Mouse (Mus musculus) gastrocnemius, postnatal 4 days (tissue): ENCODE measurements around the gene Sbf2. TPM values are rescaled to one million over a fixed set of nuclear protein-coding genes. Genes with fewer than 3 reads are reported as not detected.

ENCODE experiments used
- DNase-seq, 2 experiments: peaks; one replicate each; pipeline ENCODE4 v3.0.0; 2021 to 2022; ENCODE audit warnings: low spot score in 2 of 2, mixed read lengths in 2 of 2
- total RNA-seq, 2 experiments: library from RNA; stranded (reverse); gene quantifications; 2 replicates each; pipeline ENCODE4 v1.2.3; 2021

The Sbf2 gene
- total RNA-seq, 2 experiments from 2014 or later, result 50.2 to 55.3 TPM

- DNase-seq, result no peak
Observed at GRCm38 (mm10) chr7:110283484-110284275, 331.0 kb downstream of the Sbf2 start.

DNA sequence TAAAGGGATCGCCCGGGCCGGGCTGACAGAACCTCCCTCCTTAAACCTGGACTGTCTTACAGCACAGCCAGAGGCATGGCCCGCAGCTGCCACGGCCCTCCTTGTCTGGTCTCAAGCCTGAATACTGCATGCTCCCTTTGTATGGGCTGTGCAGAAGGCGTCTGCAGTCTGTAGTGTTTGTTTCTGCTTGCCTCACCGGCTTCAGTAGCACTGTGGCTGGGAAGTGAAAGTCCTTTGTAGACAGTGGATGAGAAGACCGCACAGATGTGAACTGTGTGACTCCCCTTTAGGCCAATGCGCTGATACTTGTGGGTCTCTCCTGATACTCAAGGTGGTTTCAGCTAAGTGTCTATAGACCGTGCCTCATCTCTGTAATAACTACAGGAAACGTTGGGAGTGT lies 331.9 kb downstream of the Sbf2 start:
- DNase-seq, result no peak

DNA sequence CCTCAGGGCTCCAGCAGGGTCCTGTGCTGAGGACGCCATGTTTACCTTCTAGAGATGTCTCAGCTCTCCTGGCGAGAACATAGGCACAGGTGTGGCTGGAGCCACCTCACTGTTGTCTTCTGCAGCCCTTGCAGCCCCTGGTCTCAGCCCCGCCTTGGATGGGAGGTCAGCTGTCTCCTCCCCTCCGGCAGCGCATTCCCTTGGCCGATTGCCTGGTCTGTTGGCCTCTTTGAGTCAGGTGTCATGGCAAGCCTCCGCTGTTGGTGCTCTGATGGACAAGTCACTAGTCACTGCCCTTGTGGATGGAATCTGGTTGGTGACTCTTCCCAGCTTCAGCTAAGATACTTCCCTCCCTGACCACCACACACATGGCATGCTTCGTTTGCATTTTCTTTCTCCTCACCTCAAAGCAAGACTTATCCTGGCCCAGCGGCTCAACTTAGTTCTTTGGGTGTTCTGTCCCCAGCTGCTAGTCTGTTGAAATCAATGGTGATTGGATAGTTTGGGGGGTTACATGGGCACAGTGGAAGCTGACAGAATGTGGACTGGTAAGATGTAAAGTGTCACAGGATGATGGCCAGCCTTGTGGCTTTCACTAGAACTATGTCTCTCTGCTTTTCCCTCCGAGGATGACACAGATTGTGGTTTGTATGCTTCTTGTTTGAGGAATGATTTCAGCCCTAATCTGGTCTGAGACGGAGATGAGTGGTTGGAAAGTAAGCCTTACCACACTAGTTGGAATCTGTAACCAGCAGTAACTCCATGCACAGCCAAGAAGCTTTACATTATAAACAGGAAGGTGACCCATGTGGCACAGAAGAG lies 333.1 kb downstream of the Sbf2 start:
- DNase-seq, result no peak

GRCm38 (mm10) chr7:110279183-110279582 lies 335.5 kb downstream of the Sbf2 start:
- no peak for DNase-seq

GRCm38 (mm10) chr7:110277734-110278245 lies 336.9 kb downstream of the Sbf2 start:
- no peak for DNase-seq

DNA sequence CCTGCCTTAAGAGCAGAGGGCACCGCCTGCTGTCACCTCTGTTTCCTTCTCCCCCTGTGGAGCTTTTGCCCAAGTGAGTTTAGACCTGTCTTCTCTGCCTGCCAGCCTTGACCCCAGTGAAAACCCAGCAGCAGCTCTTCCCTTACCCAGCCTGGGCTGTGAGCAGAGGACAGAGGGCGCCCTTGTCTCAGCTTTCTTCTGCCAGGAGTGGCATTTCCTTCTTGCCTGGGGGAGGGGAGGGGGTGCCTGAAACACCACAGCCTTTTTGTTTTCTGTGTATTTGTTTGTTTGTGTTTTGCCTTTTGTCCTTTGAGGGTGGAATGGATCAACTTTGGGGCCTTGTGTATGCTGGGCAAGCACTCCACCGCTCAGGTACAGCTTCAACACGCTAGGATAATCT lies 342.3 kb downstream of the Sbf2 start:
- DNase-seq, result no peak

- no peak for DNase-seq
Observed at GRCm38 (mm10) chr7:110271814-110272213, 342.9 kb downstream of the Sbf2 start.

DNA sequence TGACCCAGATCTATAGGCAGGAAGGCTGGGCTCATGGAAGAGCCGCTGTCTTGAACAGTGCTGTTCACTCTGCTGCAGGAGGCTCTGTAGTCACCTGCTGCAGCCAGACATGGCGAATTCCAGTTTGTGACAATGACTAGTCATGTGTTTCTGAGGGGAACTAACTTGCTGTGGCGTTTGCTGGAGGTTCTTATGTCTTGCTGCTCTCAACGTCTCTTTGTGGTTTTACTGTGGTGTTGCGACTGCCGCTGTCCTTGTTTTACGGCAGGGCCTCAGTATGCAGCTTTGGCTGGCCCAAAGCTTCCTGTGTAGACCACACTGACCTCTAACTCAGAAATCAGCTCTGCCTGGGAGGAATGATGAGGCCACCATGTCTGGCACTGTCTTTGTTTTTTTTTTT lies 344.3 kb downstream of the Sbf2 start:
- DNase-seq, result no peak

DNA sequence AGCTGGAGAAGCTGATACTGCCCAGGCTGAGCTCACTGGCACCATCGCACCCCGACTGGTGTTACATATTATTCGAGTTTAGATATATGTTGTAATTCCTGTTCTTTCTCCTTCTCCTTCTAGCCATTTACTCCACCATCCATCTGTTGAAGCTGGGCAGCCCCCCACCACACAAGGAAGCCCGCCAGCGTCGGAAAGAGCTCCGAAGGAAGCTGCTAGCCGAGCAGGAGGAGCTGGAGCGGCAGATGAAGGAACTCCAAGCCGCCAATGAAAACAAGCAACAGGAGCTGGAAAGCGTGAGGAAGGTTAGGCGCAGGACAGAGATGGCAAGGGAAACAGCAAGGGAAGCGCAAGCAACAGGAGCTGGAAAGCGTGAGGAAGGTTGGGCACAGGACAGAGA lies 344.9 kb downstream of the Sbf2 start:
- DNase-seq, result no peak

DNA sequence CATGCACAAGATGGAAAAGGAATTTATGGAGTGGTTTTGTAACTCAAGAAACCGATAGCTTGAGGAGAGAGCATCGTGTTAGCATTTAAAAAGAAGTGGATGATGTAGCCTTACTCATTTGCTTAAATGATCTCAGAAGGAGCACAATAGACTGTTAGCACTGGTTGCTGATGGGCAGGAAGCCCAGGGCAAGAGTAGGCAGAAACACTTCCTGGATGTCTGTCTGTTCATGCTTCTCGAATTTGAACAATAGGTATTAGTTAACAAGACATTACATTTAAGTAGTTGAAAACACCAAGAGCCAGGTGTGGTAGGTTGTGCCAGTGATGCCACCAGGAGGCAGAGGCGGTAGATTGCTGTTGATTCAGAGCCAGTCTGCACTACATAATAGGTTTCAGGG lies 346.2 kb downstream of the Sbf2 start:
- no peak for DNase-seq

DNA sequence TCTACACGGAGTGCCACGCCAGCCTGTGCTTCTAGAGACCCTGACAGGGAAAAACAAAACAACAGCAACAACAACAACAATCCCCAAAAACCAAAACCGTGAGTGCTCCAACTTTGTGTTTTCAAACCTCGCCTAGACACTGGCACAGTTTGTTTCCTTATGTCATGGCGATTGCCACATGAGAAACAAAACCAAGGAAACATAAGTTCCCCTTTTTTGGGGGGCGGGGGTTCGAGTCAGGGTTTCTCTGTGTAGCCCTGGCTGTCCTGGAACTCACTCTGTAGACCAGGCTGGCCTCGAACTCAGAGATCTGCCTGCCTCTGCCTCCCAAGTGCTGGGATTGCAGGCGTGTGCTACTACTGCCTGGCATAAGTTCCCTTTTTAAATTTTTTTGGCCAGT lies 346.7 kb downstream of the Sbf2 start:
- DNase-seq, result no peak

- DNase-seq, result no peak
Observed at GRCm38 (mm10) chr7:110267014-110267413, 347.7 kb downstream of the Sbf2 start.

DNA sequence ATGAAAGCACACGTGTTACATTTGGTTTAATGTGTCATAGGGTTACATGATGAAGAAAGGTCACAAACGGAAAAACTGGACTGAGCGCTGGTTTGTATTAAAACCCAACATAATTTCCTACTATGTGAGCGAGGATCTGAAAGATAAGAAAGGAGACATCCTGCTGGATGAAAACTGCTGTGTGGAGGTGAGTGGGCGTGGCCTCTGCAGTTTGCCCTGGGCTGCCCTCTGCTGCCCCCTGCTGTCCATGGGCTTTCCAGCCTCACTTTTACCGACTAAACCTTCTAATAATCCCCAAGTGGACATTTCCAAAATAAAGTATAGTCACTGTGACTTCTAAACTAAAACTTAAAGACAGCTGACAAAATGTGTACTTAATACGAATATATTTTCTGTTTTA lies 348.9 kb downstream of the Sbf2 start:
- DNase-seq, result peak; percentile 76 to 89

GRCm38 (mm10) chr7:110263474-110263873 lies 351.2 kb downstream of the Sbf2 start:
- DNase-seq, result no peak

DNA sequence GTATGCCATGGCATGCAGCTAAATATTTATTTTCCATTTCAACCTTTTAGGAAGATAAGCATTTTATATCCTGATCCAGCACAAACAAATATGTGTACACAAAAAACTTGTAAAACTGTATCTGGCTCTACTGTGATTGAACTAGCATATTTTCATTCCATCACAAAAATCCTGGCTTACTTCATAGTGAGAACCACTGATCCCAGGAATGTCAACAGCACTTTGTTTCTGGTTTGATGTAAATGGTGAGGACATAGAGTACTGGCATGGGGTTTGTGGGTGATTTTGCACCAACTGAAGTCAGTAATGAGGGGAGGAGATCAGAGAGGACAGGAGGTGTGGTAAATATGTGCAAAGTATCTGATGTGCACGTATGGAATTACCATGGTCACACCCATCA lies 352.1 kb downstream of the Sbf2 start:
- no peak for DNase-seq

DNA sequence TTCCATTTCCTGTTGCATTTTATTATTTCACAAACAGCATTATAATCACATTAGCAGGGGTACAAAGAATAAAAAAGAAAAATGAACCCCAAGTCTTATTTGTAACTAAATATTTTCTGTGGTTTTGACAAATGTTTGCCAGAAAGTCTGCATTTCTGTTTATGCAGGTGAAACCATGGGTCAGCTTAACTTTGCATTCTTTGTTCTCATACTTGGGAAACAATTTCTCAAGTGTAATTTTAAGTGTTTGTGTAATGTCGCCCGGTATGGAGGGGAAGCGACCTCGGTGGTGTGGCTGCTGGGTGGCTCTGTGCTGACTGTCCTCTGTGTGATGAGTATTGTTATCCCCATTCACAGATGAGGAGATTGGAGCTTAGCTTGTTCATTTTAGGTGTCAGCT lies 352.9 kb downstream of the Sbf2 start:
- DNase-seq, result no peak

GRCm38 (mm10) chr7:110259966-110260711 lies 354.6 kb downstream of the Sbf2 start:
- no peak for DNase-seq

DNA sequence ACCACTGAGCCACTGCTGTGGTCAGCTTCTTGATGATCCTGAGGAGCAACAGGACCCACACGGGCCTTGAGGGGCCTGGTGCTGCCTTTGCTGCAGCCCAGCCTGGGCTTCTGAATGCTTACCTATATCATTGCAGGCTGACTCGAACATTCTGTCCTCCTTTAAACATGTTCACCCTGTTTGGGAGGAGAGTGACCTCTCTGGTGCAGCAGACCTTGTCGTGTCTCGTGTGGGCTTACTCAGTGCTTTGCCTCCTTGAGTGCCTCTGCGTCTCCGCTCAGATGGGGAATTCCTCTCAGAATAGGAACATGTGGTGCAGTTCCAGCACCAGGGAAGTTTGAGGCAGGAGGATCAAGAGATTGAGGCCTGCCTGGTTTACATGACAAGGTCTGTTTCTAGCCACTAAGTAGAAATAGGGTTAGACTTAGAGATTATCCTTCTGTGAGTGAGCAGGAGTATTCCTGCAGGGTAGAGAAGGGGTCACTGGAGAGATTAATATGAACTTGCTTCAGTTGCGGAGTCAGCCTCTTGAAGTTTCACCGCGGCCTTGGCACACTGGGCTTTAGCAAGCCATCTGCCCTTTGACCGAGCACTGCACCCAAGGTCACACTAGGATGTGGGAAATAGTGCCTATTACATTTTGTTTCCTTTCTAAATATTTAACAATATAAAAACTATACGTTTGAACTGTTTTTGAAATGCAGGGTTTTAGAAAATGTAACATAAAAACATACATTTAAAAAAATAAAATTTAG lies 356.3 kb downstream of the Sbf2 start:
- no peak for DNase-seq
